Mouse (Mus musculus) MEL (cell line): ENCODE results near the gene Trim63. TPM values are rescaled to one million over a fixed set of nuclear protein-coding genes. Genes with fewer than 3 reads are reported as not detected.

ENCODE experiments used
- DNase-seq: peaks from one replicate; pipeline ENCODE4 v3.0.0; 2011; ENCODE audit warnings: low read depth, low spot score
- H3K27ac ChIP-seq: 2 replicates; pipeline ENCODE4 v1.5.1; 2012; ENCODE audit warnings: low read depth, mild to moderate bottlenecking, control low read depth, low read length, moderate library complexity; ENCODE audit not compliant: control insufficient read depth
- H3K27me3 ChIP-seq, 2 experiments: fragments of 150-350 bp in 1 of 2; sonication (generic) in 1 of 2; 2 replicates each; pipeline ENCODE4 v1.6.1; 2012; ENCODE audit warnings: low read length in 2 of 2, mild to moderate bottlenecking in 2 of 2, improper control_type of control experiment in 1 of 2, moderate library complexity in 1 of 2; ENCODE audit not compliant: insufficient read depth in 2 of 2, control insufficient read depth in 1 of 2
- H3K36me3 ChIP-seq, 2 experiments: 2 replicates each; pipeline ENCODE4 v1.6.1; 2012 to 2014; ENCODE audit warnings: low read length in 2 of 2, improper control_type of control experiment in 1 of 2, inconsistent platforms in 1 of 2, mild to moderate bottlenecking in 1 of 2; ENCODE audit not compliant: insufficient read depth in 2 of 2, control insufficient read depth in 1 of 2
- H3K4me1 ChIP-seq, 2 experiments: fragments of 150-350 bp in 1 of 2; sonication (generic) in 1 of 2; 2 replicates each; pipeline ENCODE4 v1.6.1; 2012; ENCODE audit warnings: low read length in 2 of 2, improper control_type of control experiment in 1 of 2, mild to moderate bottlenecking in 1 of 2; ENCODE audit not compliant: insufficient read depth in 2 of 2, control insufficient read depth in 1 of 2
- H3K4me3 ChIP-seq, 2 experiments: fragments of 150-350 bp in 1 of 2; sonication (generic) in 1 of 2; 2 replicates each; pipeline ENCODE4 v1.5.1; 2012; ENCODE audit warnings: low read depth in 2 of 2, low read length in 2 of 2, mild to moderate bottlenecking in 2 of 2, moderate library complexity in 2 of 2, control low read depth in 1 of 2, improper control_type of control experiment in 1 of 2; ENCODE audit not compliant: control insufficient read depth in 1 of 2, insufficient read depth in 1 of 2
- H3K79me2 ChIP-seq: 2 replicates; pipeline ENCODE4 v1.6.1; 2012; ENCODE audit warnings: mild to moderate bottlenecking, low read length, moderate library complexity; ENCODE audit not compliant: control insufficient read depth, poor library complexity, insufficient read depth
- H3K9ac ChIP-seq: 2 replicates; pipeline ENCODE4 v1.6.1; 2012; ENCODE audit warnings: low read depth, mild to moderate bottlenecking, control low read depth, low read length, moderate library complexity; ENCODE audit not compliant: control insufficient read depth, poor library complexity, severe bottlenecking
- H3K9me3 ChIP-seq: fragments of 150-350 bp; sonication (generic); replicated peaks from 2 replicates; pipeline ENCODE4 v1.6.1; 2012; ENCODE audit warnings: mild to moderate bottlenecking, low read length, improper control_type of control experiment, moderate library complexity; ENCODE audit not compliant: insufficient read depth
- BHLHE40 ChIP-seq: IDR thresholded peaks from 2 replicates; pipeline ENCODE4 v1.6.1; 2012; ENCODE audit warnings: low read depth, mild to moderate bottlenecking, inconsistent platforms, low read length, improper control_type of control experiment, borderline replicate concordance
- CHD1 ChIP-seq: IDR thresholded peaks from 2 replicates; pipeline ENCODE4 v1.6.1; 2012; ENCODE audit warnings: low read depth, mild to moderate bottlenecking, inconsistent platforms, low read length, improper control_type of control experiment
- E2F4 ChIP-seq: IDR thresholded peaks from 2 replicates; pipeline ENCODE4 v1.6.1; 2011; ENCODE audit warnings: low read depth, low read length, improper control_type of control experiment, borderline replicate concordance
- EP300 ChIP-seq, 2 experiments: IDR thresholded peaks; 2 replicates each; pipeline ENCODE4 v1.6.1; 2011; ENCODE audit warnings: improper control_type of control experiment in 2 of 2, low read length in 2 of 2, low read depth in 1 of 2, mild to moderate bottlenecking in 1 of 2
- ETS1 ChIP-seq: IDR thresholded peaks from 2 replicates; pipeline ENCODE4 v1.6.1; 2012; ENCODE audit warnings: low read depth, mild to moderate bottlenecking, inconsistent platforms, low read length, improper control_type of control experiment, moderate library complexity
- GABPA ChIP-seq: IDR thresholded peaks from 2 replicates; pipeline ENCODE4 v1.6.1; 2012; ENCODE audit warnings: low read depth, mild to moderate bottlenecking, inconsistent platforms, low read length, improper control_type of control experiment, moderate library complexity
- GATA1 ChIP-seq: IDR thresholded peaks from 2 replicates; pipeline ENCODE4 v1.6.1; 2011; ENCODE audit warnings: low read depth, low read length, improper control_type of control experiment
- HCFC1 ChIP-seq: IDR thresholded peaks from 2 replicates; pipeline ENCODE4 v1.6.1; 2012; ENCODE audit warnings: low read depth, mild to moderate bottlenecking, inconsistent platforms, low read length, improper control_type of control experiment, moderate library complexity
- JUND ChIP-seq: IDR thresholded peaks from 2 replicates; pipeline ENCODE4 v1.6.1; 2011; ENCODE audit warnings: low read depth, mild to moderate bottlenecking, improper control_type of control experiment, low read length
- MAX ChIP-seq: IDR thresholded peaks from 2 replicates; pipeline ENCODE4 v1.6.1; 2011; ENCODE audit warnings: low read length, improper control_type of control experiment
- MAZ ChIP-seq: IDR thresholded peaks from 2 replicates; pipeline ENCODE4 v1.6.1; 2012; ENCODE audit warnings: low read depth, mild to moderate bottlenecking, inconsistent platforms, low read length, improper control_type of control experiment
- MXI1 ChIP-seq: IDR thresholded peaks from 2 replicates; pipeline ENCODE4 v1.6.1; 2011; ENCODE audit warnings: mild to moderate bottlenecking, low read depth, low read length, improper control_type of control experiment
- MYB ChIP-seq: IDR thresholded peaks from 2 replicates; pipeline ENCODE4 v1.6.1; 2011; ENCODE audit warnings: mild to moderate bottlenecking, low read depth, low read length, improper control_type of control experiment
- MYC ChIP-seq: IDR thresholded peaks from 2 replicates; pipeline ENCODE4 v1.6.1; 2011; ENCODE audit warnings: low read depth, mild to moderate bottlenecking, low read length, improper control_type of control experiment, moderate library complexity
- POLR2A ChIP-seq, 2 experiments: IDR thresholded peaks; 2 replicates each; pipeline ENCODE4 v1.6.1; 2011 to 2012; ENCODE audit warnings: low read length in 2 of 2, mild to moderate bottlenecking in 2 of 2, control low read depth in 1 of 2, improper control_type of control experiment in 1 of 2, low read depth in 1 of 2, moderate library complexity in 1 of 2; ENCODE audit not compliant: control insufficient read depth in 1 of 2, insufficient read depth in 1 of 2, poor library complexity in 1 of 2
- POLR2AphosphoS2 ChIP-seq: IDR thresholded peaks from 2 replicates; pipeline ENCODE4 v1.6.1; 2011; ENCODE audit warnings: low read length, improper control_type of control experiment
- POLR2AphosphoS5 ChIP-seq: IDR thresholded peaks from 2 replicates; pipeline ENCODE4 v1.6.1; 2012; ENCODE audit warnings: low read depth, borderline replicate concordance, mild to moderate bottlenecking, inconsistent platforms, low read length, moderate library complexity, mixed read lengths
- RCOR1 ChIP-seq: IDR thresholded peaks from 2 replicates; pipeline ENCODE4 v1.6.1; 2012; ENCODE audit warnings: low read depth, mild to moderate bottlenecking, inconsistent platforms, low read length, improper control_type of control experiment
- SIN3A ChIP-seq: IDR thresholded peaks from 2 replicates; pipeline ENCODE4 v1.6.1; 2012; ENCODE audit warnings: low read length, improper control_type of control experiment, inconsistent platforms
- SMC3 ChIP-seq: IDR thresholded peaks from 2 replicates; pipeline ENCODE4 v1.6.1; 2011; ENCODE audit warnings: low read depth, low read length, improper control_type of control experiment
- TAL1 ChIP-seq: IDR thresholded peaks from 2 replicates; pipeline ENCODE4 v1.6.1; 2012; ENCODE audit warnings: mild to moderate bottlenecking, inconsistent platforms, low read length, moderate library complexity, mixed read lengths
- USF1 ChIP-seq: IDR thresholded peaks from 2 replicates; pipeline ENCODE4 v1.6.1; 2014; ENCODE audit warnings: low read depth, mild to moderate bottlenecking, inconsistent platforms, low read length, improper control_type of control experiment, moderate library complexity
- USF2 ChIP-seq, 2 experiments: IDR thresholded peaks; 2 replicates each; pipeline ENCODE4 v1.6.1; 2011 to 2012; ENCODE audit warnings: improper control_type of control experiment in 2 of 2, low read length in 2 of 2, borderline replicate concordance in 1 of 2, inconsistent platforms in 1 of 2, low read depth in 1 of 2, mild to moderate bottlenecking in 1 of 2; ENCODE audit not compliant: insufficient read depth in 1 of 2
- ZC3H11A ChIP-seq: IDR thresholded peaks from 2 replicates; pipeline ENCODE4 v1.6.1; 2012; ENCODE audit warnings: low read depth, mild to moderate bottlenecking, inconsistent platforms, low read length, improper control_type of control experiment
- ZKSCAN1 ChIP-seq: IDR thresholded peaks from 2 replicates; pipeline ENCODE4 v1.6.1; 2012; ENCODE audit warnings: low read depth, mild to moderate bottlenecking, inconsistent platforms, low read length, improper control_type of control experiment, moderate library complexity
- ZMIZ1 ChIP-seq: IDR thresholded peaks from 2 replicates; pipeline ENCODE4 v1.6.1; 2012; ENCODE audit warnings: low read depth, mild to moderate bottlenecking, inconsistent platforms, low read length, improper control_type of control experiment, moderate library complexity
- ZNF384 ChIP-seq: IDR thresholded peaks from 2 replicates; pipeline ENCODE4 v1.6.1; 2012; ENCODE audit warnings: low read depth, mild to moderate bottlenecking, inconsistent platforms, low read length, improper control_type of control experiment
- polyA plus RNA-seq, 2 experiments: library from polyadenylated mRNA; stranded (reverse) in 1 of 2; unstranded in 1 of 2; fragments of >175 nt in 1 of 2; fragments of >200 nt in 1 of 2; gene quantifications; 2 replicates each; pipeline versions ENCODE4 v1.2.1 to v1.2.4; 2012; ENCODE audit warnings: low replicate concordance in 2 of 2, low read depth in 1 of 2; ENCODE audit not compliant: insufficient read length in 2 of 2, insufficient read depth in 1 of 2, missing spikeins in 1 of 2
- total RNA-seq: library from RNA; depleted of rRNA; stranded (reverse); fragments of 300-350 nt; gene quantifications from 2 replicates; pipeline ENCODE4 v1.2.3, GENCODE M21; 2012

The Trim63 gene
- total and polyA plus RNA-seq, 3 experiments = not detected

DNA sequence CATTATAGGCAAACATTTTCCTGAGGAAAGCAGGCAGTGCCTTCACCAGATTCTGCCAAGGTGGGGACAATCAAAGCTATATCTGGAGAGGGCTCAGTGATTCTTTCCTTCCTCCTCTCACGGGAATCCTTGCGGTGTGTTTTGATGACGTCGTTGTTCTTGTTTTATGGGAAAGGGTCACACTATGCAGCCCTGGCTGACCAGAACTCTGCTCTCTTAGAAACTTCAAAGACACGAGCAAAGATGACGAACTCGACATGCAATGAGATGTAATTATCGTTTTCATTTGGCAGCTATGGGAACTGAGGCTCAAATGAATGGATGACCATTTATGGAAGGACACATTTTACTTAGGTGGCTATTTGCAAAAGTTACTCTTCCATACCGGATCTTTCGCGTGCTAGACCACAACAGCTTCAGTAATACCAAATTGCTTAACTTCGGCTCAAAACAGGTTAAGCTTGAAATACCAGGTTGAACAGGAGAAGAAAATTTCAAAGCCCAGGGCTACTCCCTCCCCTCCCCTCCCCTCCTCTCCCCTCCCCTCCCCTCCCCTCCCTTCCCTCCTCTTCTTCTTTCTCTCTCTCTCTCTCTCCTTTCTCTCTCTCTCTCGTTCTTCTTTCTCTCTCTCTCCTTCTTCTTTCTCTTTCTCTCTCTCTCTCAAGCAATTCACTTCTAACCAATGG, 42.0 kb upstream of the Trim63 start:
- Histone ChIP-seq H3K4me3 (peak overlapping the region; percentile 65 to 87), H3K9ac (peak overlapping the region; percentile 69), H3K79me2 (no peaks in the 10 kb centered on the region; the same call in 1 of the 2 replicates), H3K4me1 (peaks cover 4 to 12% of the 10 kb centered on the region in 2 experiments; a peak in 3 of 4 replicates), H3K27me3 (no peaks in the 10 kb centered on the region), H3K36me3 (peaks cover 4 to 10% of the 10 kb centered on the region in 2 experiments; a peak in 3 of 4 replicates), H3K9me3 (no peaks in the 10 kb centered on the region), H3K27ac (peak overlapping the region; percentile 85)
- TF ChIP-seq RCOR1 (peak; percentile 70), MAZ (no peak), ZNF384 (no peak), MYC (no peak), ZC3H11A (no peak), JUND (peak; percentile 59; the same call in 1 of the 2 replicates), E2F4 (no peak), POLR2AphosphoS2 (no peak), GATA1 (no peak), ZKSCAN1 (no peak)
- peak; percentile 58 for DNase-seq

DNA sequence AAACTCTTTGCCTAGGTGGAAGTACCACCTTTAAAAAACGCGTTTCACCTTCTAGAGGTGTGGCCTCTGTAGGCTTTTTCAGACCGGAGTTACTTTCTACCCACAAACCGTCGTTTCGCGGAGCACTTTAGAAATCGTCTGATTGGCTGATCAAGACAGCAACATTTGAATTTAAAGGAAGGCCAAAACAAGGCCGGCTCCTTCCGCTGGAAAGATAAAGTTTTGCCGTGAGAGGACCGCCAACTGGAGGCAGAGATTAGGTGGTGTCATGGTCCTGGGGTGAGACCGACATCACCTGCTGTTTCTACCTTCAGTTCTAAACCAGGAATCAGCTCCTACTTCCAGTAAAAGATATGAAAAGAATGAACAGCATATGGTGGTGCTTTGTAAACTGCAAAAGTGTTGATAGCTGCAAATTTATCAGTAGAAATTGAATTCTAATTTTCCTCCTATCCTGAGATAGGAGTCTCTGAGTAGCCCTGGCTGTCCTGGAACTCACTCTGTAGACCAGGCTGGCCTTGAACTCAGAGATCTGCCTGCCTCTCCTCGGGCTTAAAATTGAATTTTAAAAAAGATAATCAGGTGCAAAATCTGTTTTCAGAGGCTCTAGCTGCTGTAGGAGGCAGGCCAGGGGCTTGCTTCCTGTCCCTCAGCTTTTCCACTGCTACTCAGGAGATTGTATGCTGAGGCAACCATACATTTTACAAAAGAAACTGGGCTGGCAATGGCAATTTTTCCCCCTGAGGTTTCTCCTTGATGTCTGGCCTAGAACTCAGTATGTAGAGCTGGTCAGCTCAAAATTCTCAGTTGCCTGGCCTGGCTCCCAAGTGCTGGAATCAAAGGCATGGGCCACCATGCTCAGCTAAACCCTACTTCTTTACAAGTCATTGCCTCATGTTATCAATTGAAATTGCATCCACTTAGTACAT, 41.2 kb upstream of the Trim63 start:
- H3K4me3 ChIP-seq = peak overlapping the region; percentile 65 to 87
- H3K9ac ChIP-seq = peak overlapping the region; percentile 69
- DNase-seq = peak; percentile 97
- H3K79me2 ChIP-seq = no peaks in the 10 kb centered on the region; the same call in 1 of the 2 replicates
- no peaks in the 10 kb centered on the region for H3K9me3 ChIP-seq
- H3K27me3 ChIP-seq = no peaks in the 10 kb centered on the region
- peak overlapping the region; percentile 85 for H3K27ac ChIP-seq
- H3K4me1 ChIP-seq = peaks cover 4 to 12% of the 10 kb centered on the region in 2 experiments; a peak in 3 of 4 replicates
- peaks cover 5 to 10% of the 10 kb centered on the region in 2 experiments; a peak in 3 of 4 replicates for H3K36me3 ChIP-seq
- TF ChIP-seq ETS1 (peak; percentile 55; the same call in 1 of the 2 replicates), USF2 (IDR thresholded peaks at IDR 0.05; ENCODE audit: borderline replicate concordance in 1 of 2, insufficient read depth in 1 of 2, low read depth in 1 of 2, low read length in 2 of 2) (no peak), RCOR1 (peak; percentile 54; the same call in 1 of the 2 replicates), MAX (peak; percentile 38; the same call in 1 of the 2 replicates), POLR2A (IDR thresholded peaks at IDR 0.05; ENCODE audit: control insufficient read depth in 1 of 2, insufficient read depth in 1 of 2, low read depth in 1 of 2, low read length in 2 of 2, poor library complexity in 1 of 2) (peak; percentile 32 to 78; a peak in 2 of 4 replicates), BHLHE40 (peak; percentile 64; the same call in 1 of the 2 replicates), E2F4 (no peak), MXI1 (peak; percentile 63; the same call in 1 of the 2 replicates), MYC (0 out of 2 replicates have a peak, but pooled peaks have one; percentile 59), USF1 (no peak), GABPA (no peak), ZMIZ1 (no peak; the same call in none of the 2 replicates), POLR2AphosphoS2 (no peak), ZNF384 (no peak), HCFC1 (peak; percentile 74), TAL1 (peak; percentile 79), EP300 (IDR thresholded peaks at IDR 0.05; ENCODE audit: low read depth in 1 of 2, low read length in 2 of 2) (peak; percentile 48 to 76), CHD1 (0 out of 2 replicates have a peak, but pooled peaks have one; percentile 13), MYB (peak; percentile 47; the same call in 1 of the 2 replicates), SMC3 (no peak), SIN3A (peak; percentile 80), POLR2AphosphoS5 (peak; percentile 53; the same call in 1 of the 2 replicates)
